Mouse (Mus musculus) duodenum, adult 2 months (tissue): ENCODE data around the gene Drd5. TPM values are rescaled to one million over a fixed set of nuclear protein-coding genes. Genes with fewer than 3 reads are reported as not detected.

Source experiments
- polyA plus RNA-seq: library from polyadenylated mRNA; depleted of rRNA; stranded (reverse); fragments of >200 nt; gene quantifications from 2 replicates; pipeline ENCODE4 v1.2.3, GENCODE M21; 2012; ENCODE audit warnings: low replicate concordance; rRNA removed

Drd5 gene
- polyA plus RNA-seq: not detected in 2 replicates

GRCm38 (mm10) chr5:38318966-38319786 is at the start of gene Drd5:
TSS of gene Drd5 (plus strand) at chr5:38319367.

DNA sequence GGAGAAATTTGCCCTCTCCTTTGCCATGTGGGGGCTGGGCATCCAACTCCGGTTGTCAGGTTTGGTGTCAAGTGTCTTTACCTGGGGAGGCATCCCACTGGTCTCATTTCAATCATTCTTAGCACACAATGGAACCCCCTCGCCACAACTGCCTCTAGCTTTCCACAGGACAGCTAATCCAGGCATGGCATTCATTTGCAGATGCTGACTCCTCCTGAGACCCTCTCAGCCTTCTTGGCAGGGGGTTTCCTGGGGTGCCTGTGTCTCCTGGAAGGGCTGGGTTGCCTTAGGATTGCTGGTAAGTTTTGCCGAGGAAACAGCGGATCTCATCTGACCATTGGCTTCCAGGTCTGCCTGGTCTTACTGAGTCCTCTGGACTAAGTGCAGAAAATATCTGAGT is 43.4 kb upstream of the Drd5 start, which contains the start of gene Otop1:
TSS of gene Otop1 (plus strand) at position 202 of the 400 bp plus-strand sequence.

Other genes with a start within 250 kb of the Drd5 start
- 4.4 and 5.9 TPM in 2 replicates for gene Nsg1, start 159.5 kb upstream of the Drd5 start, polyA plus RNA-seq
- gene Zbtb49, start 98.9 kb upstream of the Drd5 start, polyA plus RNA-seq: 7.0 and 8.4 TPM in 2 replicates
- gene Lyar, start 98.9 kb upstream of the Drd5 start, polyA plus RNA-seq: 0.41 and 1.7 TPM in 2 replicates
- 13.9 and 20.8 TPM in 2 replicates for gene Tmem128, start 59.2 kb upstream of the Drd5 start, polyA plus RNA-seq
- not detected in 2 replicates for gene Otop1, start 43.4 kb upstream of the Drd5 start, polyA plus RNA-seq
- 12.8 and 24.2 TPM in 2 replicates for gene Slc2a9, start 183.8 kb downstream of the Drd5 start, polyA plus RNA-seq
- gene Wdr1, start 243.9 kb downstream of the Drd5 start, polyA plus RNA-seq: 104 and 142 TPM in 2 replicates